Mouse (Mus musculus): ENCODE measurements around the gene Angel1. TPM values are rescaled to one million over a fixed set of nuclear protein-coding genes. Genes with fewer than 3 reads are reported as not detected.

The Angel1 gene
- polyA plus RNA-seq, 1 experiment: 2.1 TPM

GRCm38 (mm10) chr12:86681626-86682025 lies 44.6 kb downstream of the Angel1 start:
- peaks cover 2% of the 10 kb centered on the region; the same call in 1 of the 2 replicates for H3K4me1 ChIP-seq (ENCODE audit: control insufficient read depth, insufficient read depth, low read length)

GRCm38 (mm10) chr12:86680591-86681193 lies 45.6 kb downstream of the Angel1 start:
- Histone ChIP-seq H3K4me3 (ENCODE audit: insufficient read depth, low read length) (no peak overlapping the region), H3K27ac (ENCODE audit: insufficient read depth, low read length) (no peak overlapping the region), H3K4me1 (ENCODE audit: control insufficient read depth, insufficient read depth, low read length) (peaks cover 2% of the 10 kb centered on the region; the same call in 1 of the 2 replicates)
- no peak for TF ChIP-seq CTCF (IDR thresholded peaks at IDR 0.05; ENCODE audit: borderline replicate concordance, insufficient read depth, low read length)
- no peak for TF ChIP-seq POLR2A (IDR thresholded peaks at IDR 0.05; ENCODE audit: low read depth, low read length)

More at GRCm38 (mm10) chr12:86681626-86682025, 44.6 kb downstream of the Angel1 start:
- Histone ChIP-seq H3K27ac (ENCODE audit: insufficient read depth, low read length) (no peak overlapping the region), H3K4me3 (ENCODE audit: insufficient read depth, low read length) (no peak overlapping the region)
- TF ChIP-seq CTCF (IDR thresholded peaks at IDR 0.05; ENCODE audit: borderline replicate concordance, insufficient read depth, low read length) (no peak), POLR2A (IDR thresholded peaks at IDR 0.05; ENCODE audit: low read depth, low read length) (no peak)

GRCm38 (mm10) chr12:86679991-86680491 lies 46.2 kb downstream of the Angel1 start:
- Histone ChIP-seq H3K27ac (ENCODE audit: insufficient read depth, low read length) (no peak overlapping the region), H3K4me3 (ENCODE audit: insufficient read depth, low read length) (no peak overlapping the region), H3K4me1 (ENCODE audit: control insufficient read depth, insufficient read depth, low read length) (peaks cover 2% of the 10 kb centered on the region; the same call in 1 of the 2 replicates)
- TF ChIP-seq CTCF (IDR thresholded peaks at IDR 0.05; ENCODE audit: borderline replicate concordance, insufficient read depth, low read length) (no peak), POLR2A (IDR thresholded peaks at IDR 0.05; ENCODE audit: low read depth, low read length) (no peak)

- peaks cover 2% of the 10 kb centered on the region; the same call in 1 of the 2 replicates for H3K4me1 ChIP-seq (ENCODE audit: control insufficient read depth, insufficient read depth, low read length)
- H3K27ac ChIP-seq (ENCODE audit: insufficient read depth, low read length): no peak overlapping the region
- TF ChIP-seq CTCF (IDR thresholded peaks at IDR 0.05; ENCODE audit: borderline replicate concordance, insufficient read depth, low read length): no peak
- no peak for TF ChIP-seq POLR2A (IDR thresholded peaks at IDR 0.05; ENCODE audit: low read depth, low read length)
- peak overlapping the region; percentile 61 for H3K4me3 ChIP-seq (ENCODE audit: insufficient read depth, low read length)
These were observed 46.7 kb downstream of the Angel1 start for GRCm38 (mm10) chr12:86679546-86679930.

- Histone ChIP-seq H3K27ac (ENCODE audit: insufficient read depth, low read length) (no peak within 1 kb of the TSS), H3K4me3 (ENCODE audit: insufficient read depth, low read length) (peak within 1 kb of the TSS; percentile 61), H3K4me1 (ENCODE audit: control insufficient read depth, insufficient read depth, low read length) (peaks cover 2% of the 10 kb centered on the region; the same call in 1 of the 2 replicates)
- peak; percentile 48; the same call in 1 of the 2 replicates for TF ChIP-seq POLR2A (IDR thresholded peaks at IDR 0.05; ENCODE audit: low read depth, low read length)
- no peak for TF ChIP-seq CTCF (IDR thresholded peaks at IDR 0.05; ENCODE audit: borderline replicate concordance, insufficient read depth, low read length)
These were observed 47.4 kb downstream of the Angel1 start, which contains the start of gene Vash1 for GRCm38 (mm10) chr12:86678591-86679545. TSS of gene Vash1 (plus strand) at chr12:86678700.

GRCm38 (mm10) chr12:86672507-86672906 lies 53.8 kb downstream of the Angel1 start:
- no peaks in the 10 kb centered on the region for H3K4me1 ChIP-seq (ENCODE audit: control insufficient read depth, insufficient read depth, low read length)
- TF ChIP-seq POLR2A (IDR thresholded peaks at IDR 0.05; ENCODE audit: low read depth, low read length): no peak
- TF ChIP-seq CTCF (IDR thresholded peaks at IDR 0.05; ENCODE audit: borderline replicate concordance, insufficient read depth, low read length): no peak
- no peak overlapping the region for H3K27ac ChIP-seq (ENCODE audit: insufficient read depth, low read length)
- no peak overlapping the region for H3K4me3 ChIP-seq (ENCODE audit: insufficient read depth, low read length)

GRCm38 (mm10) chr12:86672105-86672504 lies 54.2 kb downstream of the Angel1 start:
- no peaks in the 10 kb centered on the region for H3K4me1 ChIP-seq (ENCODE audit: control insufficient read depth, insufficient read depth, low read length)
- no peak overlapping the region for H3K4me3 ChIP-seq (ENCODE audit: insufficient read depth, low read length)
- no peak overlapping the region for H3K27ac ChIP-seq (ENCODE audit: insufficient read depth, low read length)
- TF ChIP-seq CTCF (IDR thresholded peaks at IDR 0.05; ENCODE audit: borderline replicate concordance, insufficient read depth, low read length) (no peak), POLR2A (IDR thresholded peaks at IDR 0.05; ENCODE audit: low read depth, low read length) (no peak)

GRCm38 (mm10) chr12:86668404-86668803 lies 57.9 kb downstream of the Angel1 start:
- H3K4me1 ChIP-seq (ENCODE audit: control insufficient read depth, insufficient read depth, low read length): no peaks in the 10 kb centered on the region
- no peak overlapping the region for H3K27ac ChIP-seq (ENCODE audit: insufficient read depth, low read length)
- H3K4me3 ChIP-seq (ENCODE audit: insufficient read depth, low read length): no peak overlapping the region
- TF ChIP-seq POLR2A (IDR thresholded peaks at IDR 0.05; ENCODE audit: low read depth, low read length) (no peak), CTCF (IDR thresholded peaks at IDR 0.05; ENCODE audit: borderline replicate concordance, insufficient read depth, low read length) (no peak)

GRCm38 (mm10) chr12:86665656-86666055 lies 60.6 kb downstream of the Angel1 start:
- TF ChIP-seq CTCF (IDR thresholded peaks at IDR 0.05; ENCODE audit: borderline replicate concordance, insufficient read depth, low read length): no peak
- TF ChIP-seq POLR2A (IDR thresholded peaks at IDR 0.05; ENCODE audit: low read depth, low read length): no peak
- H3K4me1 ChIP-seq (ENCODE audit: control insufficient read depth, insufficient read depth, low read length): no peaks in the 10 kb centered on the region
- no peak overlapping the region for H3K4me3 ChIP-seq (ENCODE audit: insufficient read depth, low read length)
- H3K27ac ChIP-seq (ENCODE audit: insufficient read depth, low read length): no peak overlapping the region

Measured in embryonic fibroblast, embryonic 13.5 days (primary cell).